Mouse (Mus musculus) forebrain, postnatal 0 days (tissue): ENCODE results near the gene Jakmip3. TPM values are rescaled to one million over a fixed set of nuclear protein-coding genes. Genes with fewer than 3 reads are reported as not detected.

Experiments
- ATAC-seq: fragments of 200-750 bp; cut with Nextera tagmentation; 2 replicates; pipeline ENCODE4 v1.8.0; 2017; ENCODE audit warnings: mild to moderate bottlenecking, moderate library complexity
- DNase-seq: peaks from one replicate; pipeline ENCODE4 v3.0.0-alpha.2; 2015
- H3K27ac ChIP-seq: fragments of 300-500 bp; sonication (generic); 2 replicates; pipeline ENCODE4 v1.5.1; 2014; ENCODE audit warnings: low read depth, mild to moderate bottlenecking, antibody characterized with exemption, low read length, moderate library complexity, mixed read lengths
- H3K27me3 ChIP-seq: fragments of 300-500 bp; sonication (generic); 2 replicates; pipeline ENCODE4 v1.6.1; 2014; ENCODE audit warnings: mild to moderate bottlenecking, low read length, mixed read lengths; ENCODE audit not compliant: insufficient read depth
- H3K36me3 ChIP-seq: fragments of 300-500 bp; sonication (generic); 2 replicates; pipeline ENCODE4 v1.6.1; 2014; ENCODE audit warnings: mild to moderate bottlenecking, moderate library complexity; ENCODE audit not compliant: insufficient read depth
- H3K4me1 ChIP-seq: fragments of 300-500 bp; sonication (generic); 2 replicates; pipeline ENCODE4 v1.6.1; 2014; ENCODE audit warnings: antibody characterized with exemption; ENCODE audit not compliant: insufficient read depth
- H3K4me2 ChIP-seq: fragments of 300-500 bp; sonication (generic); 2 replicates; pipeline ENCODE4 v1.6.1; 2014; ENCODE audit warnings: low read depth, mild to moderate bottlenecking, moderate library complexity
- H3K4me3 ChIP-seq: fragments of 300-500 bp; sonication (generic); 2 replicates; pipeline ENCODE4 v1.5.1; 2014; ENCODE audit warnings: low read depth, low read length, mixed read lengths
- H3K9ac ChIP-seq: fragments of 300-500 bp; sonication (generic); 2 replicates; pipeline ENCODE4 v1.6.1; 2014; ENCODE audit warnings: mild to moderate bottlenecking
- H3K9me3 ChIP-seq: fragments of 300-500 bp; sonication (generic); 2 replicates; pipeline ENCODE4 v1.6.1; 2016; ENCODE audit warnings: low read length
- CTCF ChIP-seq: sonication (generic); IDR thresholded peaks from 2 replicates; pipeline ENCODE4 v1.5.1; 2016; ENCODE audit warnings: antibody characterized with exemption, control low read depth, low read depth
- WGBS: fragments of 180-500 bp; shearing (Covaris S2); extraction: QIAGEN DNeasy Blood & Tissue Kit; methylation state at CpG from one replicate; pipeline ENCODE4 v1.1.7; 2014; 5-methylcytosine and 5-hydroxymethylcytosine counted together
- polyA plus RNA-seq: library from polyadenylated mRNA; unstranded; fragments of >200 nt; fragmentation: Nextera tagmentation; extraction: Ambion mirVana; gene quantifications from 2 replicates; pipeline ENCODE4 v1.2.1, GENCODE M21; 2015
- total RNA-seq: library from RNA; depleted of rRNA; stranded (reverse); fragments of >200 nt; gene quantifications from 2 replicates; pipeline ENCODE4 v1.2.3, GENCODE M21; 2014

Gene Jakmip3
- total and polyA plus RNA-seq, 2 experiments from 2014 or later = 5.7 to 13.9 TPM

GRCm38 (mm10) chr7:138923756-138924425 lies 16.6 kb upstream of the Jakmip3 start:
- Histone ChIP-seq H3K36me3 (no peaks in the 10 kb centered on the region), H3K4me1 (0 out of 2 replicates have a peak, but pooled peaks cover 4% of the 10 kb centered on the region), H3K4me3 (no peak overlapping the region), H3K9me3 (no peaks in the 10 kb centered on the region), H3K9ac (no peak overlapping the region), H3K27me3 (no peaks in the 10 kb centered on the region), H3K4me2 (no peak overlapping the region), H3K27ac (no peak overlapping the region)
- ATAC-seq = no peak
- no peak for DNase-seq
- WGBS = 10% methylated on average over 3 of the region's 3 CpGs
- peak; percentile 19 for TF ChIP-seq CTCF

DNA sequence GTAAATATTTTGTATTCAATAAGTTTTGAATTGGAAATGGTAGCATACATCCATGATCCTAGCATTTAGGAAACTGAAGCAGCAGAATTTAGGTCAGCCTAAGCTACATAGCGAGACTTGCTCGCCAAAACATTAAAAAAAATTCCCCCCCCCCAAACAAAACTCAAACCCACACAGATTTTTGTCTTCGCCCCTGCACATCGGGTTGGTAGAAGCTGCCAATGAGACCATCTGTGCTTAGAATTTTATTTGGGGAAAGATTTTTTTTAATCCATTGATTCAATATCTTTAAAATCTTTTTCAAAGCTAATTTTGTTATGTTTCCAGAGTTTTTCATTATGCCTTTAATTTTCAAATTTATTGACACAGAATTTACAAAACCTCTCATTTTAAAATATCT lies 12.1 kb upstream of the Jakmip3 start:
- DNase-seq (peak; percentile 73), ATAC-seq (no peak)
- H3K4me3 ChIP-seq = no peak overlapping the region
- no peaks in the 10 kb centered on the region for H3K27me3 ChIP-seq
- TF ChIP-seq CTCF = no peak
- H3K9ac ChIP-seq = no peak overlapping the region
- 64% methylated on average over 4 of the region's 4 CpGs for WGBS
- H3K36me3 ChIP-seq = no peaks in the 10 kb centered on the region
- no peak overlapping the region for H3K27ac ChIP-seq
- H3K4me2 ChIP-seq = no peak overlapping the region
- no peaks in the 10 kb centered on the region for H3K4me1 ChIP-seq
- H3K9me3 ChIP-seq = no peaks in the 10 kb centered on the region

DNA sequence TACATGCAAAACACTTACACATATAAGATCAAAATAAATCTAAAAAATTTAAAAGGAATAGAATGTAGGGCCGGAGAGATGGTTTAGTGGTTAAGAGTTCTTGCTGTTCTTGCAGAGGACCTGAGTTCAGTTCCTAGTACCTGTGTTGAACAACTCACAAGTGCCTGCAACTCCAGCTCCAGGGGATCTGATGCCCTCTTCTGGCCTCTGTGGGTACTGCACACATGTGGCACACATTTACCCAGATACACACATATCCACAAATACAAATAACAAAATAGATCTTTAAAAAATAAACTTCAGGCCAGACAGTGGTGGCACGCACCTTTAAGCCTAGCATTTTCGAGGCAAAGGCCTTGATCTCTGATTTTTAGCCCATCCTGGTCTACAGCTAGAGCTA lies 6.0 kb upstream of the Jakmip3 start:
- H3K36me3 ChIP-seq = no peaks in the 10 kb centered on the region
- 85% methylated on average over 3 of the region's 3 CpGs for WGBS
- H3K4me1 ChIP-seq = no peaks in the 10 kb centered on the region
- no peak for DNase-seq
- no peak overlapping the region for H3K9ac ChIP-seq
- H3K27ac ChIP-seq = no peak overlapping the region
- H3K9me3 ChIP-seq = no peaks in the 10 kb centered on the region
- no peak overlapping the region for H3K4me3 ChIP-seq
- peak; percentile 21; the same call in 1 of the 2 replicates for TF ChIP-seq CTCF
- ATAC-seq = no peak
- no peak overlapping the region for H3K4me2 ChIP-seq
- peaks cover 6% of the 10 kb centered on the region for H3K27me3 ChIP-seq

DNA sequence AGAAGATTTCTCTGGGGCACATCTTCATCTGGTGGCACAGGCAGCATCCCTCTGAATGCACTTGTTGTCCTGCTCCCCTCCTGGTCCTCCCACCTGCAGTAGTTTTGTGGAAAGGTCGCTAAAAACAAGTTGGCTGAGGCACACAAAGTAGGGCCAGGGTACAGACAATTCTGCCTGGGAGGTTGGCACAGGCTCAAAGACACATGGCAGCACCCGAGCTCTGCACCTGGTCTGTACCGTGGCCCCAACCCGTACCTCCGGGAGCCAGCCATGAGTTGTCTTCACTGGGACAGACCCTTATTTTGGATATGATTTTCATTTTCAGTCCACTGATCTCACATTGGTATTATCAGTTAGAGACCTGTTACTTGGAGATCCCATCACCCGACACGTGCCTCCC lies 1.5 kb upstream of the Jakmip3 start:
- Histone ChIP-seq H3K9me3 (no peaks in the 10 kb centered on the region), H3K36me3 (no peaks in the 10 kb centered on the region), H3K9ac (no peak overlapping the region), H3K27ac (no peak overlapping the region), H3K4me3 (no peak overlapping the region), H3K4me1 (no peaks in the 10 kb centered on the region), H3K27me3 (peaks cover 9% of the 10 kb centered on the region), H3K4me2 (no peak overlapping the region)
- DNase-seq (no peak), ATAC-seq (no peak)
- TF ChIP-seq CTCF = no peak
- WGBS = 65% methylated on average over 7 of the region's 7 CpGs

- ATAC-seq = peak; percentile 83
- Histone ChIP-seq H3K27ac (peak overlapping the region; percentile 86), H3K4me3 (peak overlapping the region; percentile 64), H3K27me3 (peaks cover 9% of the 10 kb centered on the region), H3K36me3 (no peaks in the 10 kb centered on the region), H3K9ac (peak overlapping the region; percentile 79), H3K9me3 (no peaks in the 10 kb centered on the region), H3K4me1 (no peaks in the 10 kb centered on the region), H3K4me2 (peak overlapping the region; percentile 83)
- TF ChIP-seq CTCF = no peak
- DNase-seq = peak; percentile 80
- 2% methylated on average over 17 of the region's 17 CpGs for WGBS
Observed at GRCm38 (mm10) chr7:138940256-138940611, 296 bp upstream of the Jakmip3 start.

- H3K27me3 ChIP-seq = peaks cover 9% of the 10 kb centered on the region
- H3K36me3 ChIP-seq = no peaks in the 10 kb centered on the region
- H3K9me3 ChIP-seq = no peaks in the 10 kb centered on the region
- DNase-seq (peak; percentile 70), ATAC-seq (no peak)
- peak; percentile 24; the same call in 1 of the 2 replicates for TF ChIP-seq CTCF
- peak overlapping the region; percentile 64 for H3K4me3 ChIP-seq
- H3K9ac ChIP-seq = peak overlapping the region; percentile 79
- 21% methylated on average over 5 of the region's 5 CpGs for WGBS
- peak overlapping the region; percentile 83 for H3K4me2 ChIP-seq
- H3K4me1 ChIP-seq = no peaks in the 10 kb centered on the region
- peak overlapping the region; percentile 86 for H3K27ac ChIP-seq
Observed at GRCm38 (mm10) chr7:138941571-138941970, 1.0 kb downstream of the Jakmip3 start.

- H3K27ac ChIP-seq = 0 out of 2 replicates have a peak overlapping the region, but pooled peaks have one; percentile 86
- no peak for ATAC-seq
- H3K4me1 ChIP-seq = no peaks in the 10 kb centered on the region
Observed at GRCm38 (mm10) chr7:138942301-138942700, 1.8 kb downstream of the Jakmip3 start.

More at GRCm38 (mm10) chr7:138942301-138942700, 1.8 kb downstream of the Jakmip3 start:
- no peak for DNase-seq
- H3K4me3 ChIP-seq = no peak overlapping the region
- H3K36me3 ChIP-seq = no peaks in the 10 kb centered on the region
- peaks cover 9% of the 10 kb centered on the region for H3K27me3 ChIP-seq
- no peaks in the 10 kb centered on the region for H3K9me3 ChIP-seq
- WGBS = 82% methylated on average over 1 of the region's 1 CpGs
- peak overlapping the region; percentile 83 for H3K4me2 ChIP-seq
- no peak overlapping the region for H3K9ac ChIP-seq
- no peak for TF ChIP-seq CTCF
